Mouse (Mus musculus) hindbrain, postnatal 0 days (tissue): ENCODE data around the gene Ccdc22. TPM values are rescaled to one million over a fixed set of nuclear protein-coding genes. Genes with fewer than 3 reads are reported as not detected.
A peak's percentile ranks its signal among the peaks of the same experiment; 100 is the strongest.

Experiments used
- ATAC-seq: fragments of 200-750 bp; cut with Nextera tagmentation; 2 replicates; pipeline ENCODE4 v1.8.0; 2017; ENCODE audit warnings: mild to moderate bottlenecking, moderate TSS enrichment, moderate library complexity
- DNase-seq: peaks from one replicate; pipeline ENCODE4 v3.0.0-alpha.2; 2015; ENCODE audit warnings: low spot score
- H3K27ac ChIP-seq: fragments of 300-500 bp; sonication (generic); 2 replicates; pipeline ENCODE4 v1.5.1; 2014; ENCODE audit warnings: mild to moderate bottlenecking
- H3K27me3 ChIP-seq: fragments of 300-500 bp; sonication (generic); 2 replicates; pipeline ENCODE4 v1.6.1; 2014; ENCODE audit warnings: low read length, mixed read lengths; ENCODE audit not compliant: insufficient read depth
- H3K36me3 ChIP-seq: fragments of 300-500 bp; sonication (generic); 2 replicates; pipeline ENCODE4 v1.6.1; 2014; ENCODE audit warnings: low read length, mixed read lengths; ENCODE audit not compliant: insufficient read depth
- H3K4me1 ChIP-seq: fragments of 300-500 bp; sonication (generic); 2 replicates; pipeline ENCODE4 v1.6.1; 2014; ENCODE audit warnings: antibody characterized with exemption, low read length, mixed read lengths; ENCODE audit not compliant: insufficient read depth
- H3K4me2 ChIP-seq: fragments of 300-500 bp; sonication (generic); 2 replicates; pipeline ENCODE4 v1.6.1; 2014; ENCODE audit warnings: low read depth, mild to moderate bottlenecking, low read length, moderate library complexity, mixed read lengths
- H3K4me3 ChIP-seq: fragments of 300-500 bp; sonication (generic); 2 replicates; pipeline ENCODE4 v1.5.1; 2014; ENCODE audit warnings: low read length
- H3K9ac ChIP-seq: fragments of 300-500 bp; sonication (generic); replicated peaks from 2 replicates; pipeline ENCODE4 v1.6.1; 2014; ENCODE audit warnings: mild to moderate bottlenecking, low read length, moderate library complexity, mixed read lengths
- H3K9me3 ChIP-seq: fragments of 300-500 bp; sonication (generic); 2 replicates; pipeline ENCODE4 v1.6.1; 2016; ENCODE audit warnings: low read length, mixed read lengths
- CTCF ChIP-seq: IDR thresholded peaks from 2 replicates; pipeline ENCODE4 v1.5.1; 2016; ENCODE audit warnings: antibody characterized with exemption, control low read depth, low read depth
- WGBS: fragments of 180-500 bp; shearing (Covaris S2); extraction: QIAGEN DNeasy Blood & Tissue Kit; methylation state at CpG from one replicate; pipeline ENCODE4 v1.1.7; 2014; 5-methylcytosine and 5-hydroxymethylcytosine counted together
- polyA plus RNA-seq: library from polyadenylated mRNA; unstranded; fragments of >200 nt; fragmentation: Nextera tagmentation; extraction: Ambion mirVana; gene quantifications from 2 replicates; pipeline ENCODE4 v1.2.1, GENCODE M21; 2015
- total RNA-seq: library from RNA; depleted of rRNA; stranded (reverse); fragments of >200 nt; gene quantifications from 2 replicates; pipeline ENCODE4 v1.2.3, GENCODE M21; 2014

Gene Ccdc22
- total and polyA plus RNA-seq, 2 experiments from 2014 or later, result 21.5 to 47.6 TPM

DNA sequence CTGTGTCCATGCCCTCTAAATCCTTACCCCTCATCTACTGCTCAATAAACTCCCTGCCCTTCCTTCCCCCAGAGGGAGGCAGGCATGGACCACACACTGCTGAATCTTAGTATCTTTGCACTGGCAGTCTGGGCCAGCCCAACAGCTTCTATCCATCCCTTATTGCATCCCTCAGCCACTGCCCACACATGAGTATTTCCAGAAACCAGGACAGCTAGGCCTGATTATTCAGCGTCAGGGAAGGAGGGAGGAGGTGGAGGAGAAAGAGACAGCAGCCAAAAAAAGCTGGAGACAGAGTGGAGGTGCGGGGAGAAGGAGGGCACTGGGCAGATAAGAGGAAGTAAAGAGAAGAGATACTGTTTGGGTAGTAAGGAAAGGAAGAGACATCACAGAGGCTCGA lies 29.8 kb upstream of the Ccdc22 start:
- no peak for ATAC-seq
- H3K27me3 ChIP-seq, result no peaks in the 10 kb centered on the region
- TF ChIP-seq CTCF, result no peak
- no peak overlapping the region for H3K4me3 ChIP-seq
- no peaks in the 10 kb centered on the region for H3K9me3 ChIP-seq
- H3K4me1 ChIP-seq, result no peaks in the 10 kb centered on the region
- no peak overlapping the region for H3K4me2 ChIP-seq
- WGBS, result 66% methylated on average over 3 of the region's 3 CpGs
- no peak overlapping the region for H3K9ac ChIP-seq
- no peak overlapping the region for H3K27ac ChIP-seq
- no peak for DNase-seq
- H3K36me3 ChIP-seq, result no peaks in the 10 kb centered on the region

DNA sequence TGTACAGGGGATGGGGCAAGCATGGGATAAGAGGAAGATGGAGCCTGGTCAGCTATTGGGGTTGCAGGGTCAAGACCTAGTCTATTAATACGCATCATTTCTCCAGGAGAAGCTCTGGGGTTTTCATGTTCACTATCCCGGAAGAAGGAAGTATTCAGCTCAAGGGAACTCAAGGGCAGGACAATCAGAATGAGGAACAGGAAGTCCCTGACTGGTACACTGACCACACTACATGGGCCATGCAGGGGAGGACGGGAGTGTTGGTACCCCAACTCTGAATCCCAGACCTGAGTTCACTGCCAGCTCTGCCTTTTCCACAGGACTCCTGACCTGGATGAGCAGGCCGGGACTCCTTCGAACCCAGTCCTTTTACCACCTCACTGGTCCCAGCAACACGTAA lies 27.2 kb upstream of the Ccdc22 start:
- Histone ChIP-seq H3K36me3 (no peaks in the 10 kb centered on the region), H3K4me1 (no peaks in the 10 kb centered on the region), H3K4me2 (no peak overlapping the region), H3K9ac (no peak overlapping the region), H3K4me3 (no peak overlapping the region), H3K27me3 (no peaks in the 10 kb centered on the region), H3K9me3 (no peaks in the 10 kb centered on the region), H3K27ac (no peak overlapping the region)
- ATAC-seq (no peak), DNase-seq (no peak)
- 87% methylated on average over 6 of the region's 6 CpGs for WGBS
- TF ChIP-seq CTCF, result no peak

DNA sequence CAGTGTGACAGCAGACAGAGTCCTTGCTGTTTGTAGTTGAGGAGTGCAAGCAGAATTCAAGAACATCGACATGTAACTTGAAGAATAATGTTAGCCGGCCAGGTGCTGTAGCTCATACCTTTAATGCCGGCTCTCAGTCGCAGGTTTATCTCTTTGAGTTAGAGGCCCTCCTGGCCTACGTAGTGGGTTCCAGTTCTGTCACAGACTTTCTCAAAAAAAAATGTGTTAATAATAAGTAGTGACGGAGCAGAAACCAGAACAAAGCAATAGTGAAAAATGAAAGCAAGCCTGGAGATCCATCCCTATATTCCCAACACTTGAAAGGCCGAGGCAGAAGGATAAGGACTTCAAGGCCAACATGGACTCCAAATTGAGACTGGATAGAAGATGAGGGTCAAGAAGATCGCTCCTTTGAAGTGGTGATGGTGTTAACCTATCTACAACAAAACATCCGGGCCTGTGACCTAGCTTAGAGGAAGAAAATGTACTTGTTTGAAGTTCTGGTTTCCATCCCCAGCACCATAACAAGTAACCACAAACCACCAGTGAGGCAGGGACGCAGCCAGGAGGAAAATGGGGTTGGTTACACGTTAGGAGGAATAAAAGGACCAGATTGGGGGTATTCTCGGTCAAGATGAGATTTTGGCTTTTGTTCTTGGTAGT lies 12.7 kb upstream of the Ccdc22 start:
- Histone ChIP-seq H3K27me3 (no peaks in the 10 kb centered on the region), H3K9me3 (no peaks in the 10 kb centered on the region), H3K36me3 (no peaks in the 10 kb centered on the region), H3K4me1 (no peaks in the 10 kb centered on the region), H3K4me2 (no peak overlapping the region), H3K9ac (no peak overlapping the region), H3K4me3 (no peak overlapping the region), H3K27ac (no peak overlapping the region)
- ATAC-seq (no peak), DNase-seq (no peak)
- TF ChIP-seq CTCF, result no peak
- WGBS, result 77% methylated on average over 12 of the region's 12 CpGs

DNA sequence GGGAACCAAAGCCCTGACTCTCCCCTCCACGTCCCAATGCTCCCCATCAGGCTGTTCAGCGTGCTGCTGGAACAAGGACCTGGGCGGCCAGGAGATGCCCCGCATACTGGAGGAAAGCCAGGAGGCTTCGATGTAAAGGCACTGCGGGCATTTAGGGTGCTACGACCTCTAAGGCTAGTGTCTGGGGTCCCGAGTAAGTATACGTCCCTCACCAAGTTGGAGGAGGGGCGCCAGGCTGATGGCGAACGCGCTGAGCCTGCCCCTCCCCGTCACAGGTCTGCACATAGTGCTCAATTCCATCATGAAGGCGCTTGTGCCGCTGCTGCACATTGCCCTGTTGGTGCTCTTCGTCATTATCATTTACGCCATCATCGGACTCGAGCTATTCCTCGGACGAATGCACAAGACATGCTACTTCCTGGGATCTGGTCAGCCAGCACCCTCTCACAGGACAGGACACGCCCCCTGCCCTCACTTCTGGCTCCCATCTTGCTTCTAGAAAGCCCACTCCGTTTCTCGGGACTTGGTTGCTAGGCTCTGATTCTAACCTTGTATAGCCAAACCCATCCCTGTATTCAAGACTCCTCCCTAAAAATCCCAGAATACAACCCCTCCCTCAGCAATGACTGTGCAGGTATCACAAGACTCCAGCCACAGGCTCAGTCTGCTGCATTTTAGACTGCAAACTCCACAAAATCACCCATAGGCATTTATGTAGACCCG lies 5.4 kb upstream of the Ccdc22 start:
- peak; percentile 46 for DNase-seq
- peak overlapping the region; percentile 70 for H3K4me2 ChIP-seq
- WGBS, result 34% methylated on average over 26 of the region's 26 CpGs
- no peaks in the 10 kb centered on the region for H3K36me3 ChIP-seq
- H3K27me3 ChIP-seq, result no peaks in the 10 kb centered on the region
- H3K9ac ChIP-seq, result peak overlapping the region; percentile 43
- peak overlapping the region; percentile 40 for H3K4me3 ChIP-seq
- H3K4me1 ChIP-seq, result no peaks in the 10 kb centered on the region
- H3K27ac ChIP-seq, result peak overlapping the region; percentile 74
- peak; percentile 78 for ATAC-seq
- H3K9me3 ChIP-seq, result no peaks in the 10 kb centered on the region
- TF ChIP-seq CTCF, result no peak

DNA sequence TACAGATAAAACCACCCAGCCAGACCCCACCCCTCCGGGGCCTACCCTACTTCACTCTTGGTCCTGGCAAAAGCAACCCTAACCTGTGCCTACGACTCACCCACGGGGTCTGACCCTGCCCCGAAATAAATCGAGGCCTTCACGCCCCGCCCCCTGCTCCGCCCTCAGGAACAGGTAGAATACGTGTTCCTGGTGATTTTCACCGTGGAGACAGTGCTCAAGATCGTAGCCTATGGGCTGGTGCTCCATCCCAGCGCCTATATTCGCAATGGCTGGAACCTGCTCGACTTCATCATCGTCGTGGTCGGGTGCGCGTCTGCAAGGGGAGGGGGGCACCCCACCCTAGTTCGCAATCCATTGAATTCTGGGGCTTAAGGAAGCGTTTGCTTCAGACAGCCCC lies 4.7 kb upstream of the Ccdc22 start:
- H3K4me2 ChIP-seq, result peak overlapping the region; percentile 70
- 25% methylated on average over 21 of the region's 21 CpGs for whole genome bisulfite sequencing
- ATAC-seq (peak; percentile 54), DNase-seq (peak; percentile 29)
- TF ChIP-seq CTCF, result no peak
- H3K27me3 ChIP-seq, result no peaks in the 10 kb centered on the region
- peak overlapping the region; percentile 43 for H3K9ac ChIP-seq
- no peaks in the 10 kb centered on the region for H3K36me3 ChIP-seq
- H3K4me3 ChIP-seq, result peak overlapping the region; percentile 40
- no peaks in the 10 kb centered on the region for H3K9me3 ChIP-seq
- peak overlapping the region; percentile 74 for H3K27ac ChIP-seq
- no peaks in the 10 kb centered on the region for H3K4me1 ChIP-seq

DNA sequence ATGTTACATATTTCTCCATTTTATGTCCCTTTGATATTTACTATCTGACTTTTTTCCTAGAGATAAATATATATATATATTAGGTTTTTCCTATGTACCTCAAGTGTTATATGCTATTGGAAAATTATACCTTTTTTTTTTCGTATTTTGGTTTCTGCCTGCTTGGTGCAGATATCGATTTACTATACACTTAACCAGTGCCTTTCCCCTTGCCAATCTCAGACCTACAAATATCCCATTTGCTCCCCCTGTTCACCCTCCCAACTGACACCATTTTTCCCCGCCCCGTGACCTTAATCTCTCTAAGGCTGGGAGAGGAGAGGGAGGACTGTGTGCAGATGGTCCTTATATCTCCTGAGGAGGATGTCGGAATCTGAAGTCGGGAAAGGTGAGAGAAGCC lies 1.5 kb upstream of the Ccdc22 start, which contains the start of gene Cacna1f:
Gene Cacna1f (plus strand): TSS at position 301 of the 400 bp plus-strand sequence.
- 81% methylated on average over 6 of the region's 6 CpGs for WGBS
- no peak within 1 kb of the TSS for H3K9ac ChIP-seq
- H3K4me1 ChIP-seq, result no peaks in the 10 kb centered on the region
- H3K27me3 ChIP-seq, result no peaks in the 10 kb centered on the region
- H3K9me3 ChIP-seq, result no peaks in the 10 kb centered on the region
- H3K27ac ChIP-seq, result no peak within 1 kb of the TSS
- ATAC-seq (no peak), DNase-seq (no peak)
- H3K4me2 ChIP-seq, result no peak within 1 kb of the TSS
- no peaks in the 10 kb centered on the region for H3K36me3 ChIP-seq
- TF ChIP-seq CTCF, result no peak
- no peak within 1 kb of the TSS for H3K4me3 ChIP-seq

DNA sequence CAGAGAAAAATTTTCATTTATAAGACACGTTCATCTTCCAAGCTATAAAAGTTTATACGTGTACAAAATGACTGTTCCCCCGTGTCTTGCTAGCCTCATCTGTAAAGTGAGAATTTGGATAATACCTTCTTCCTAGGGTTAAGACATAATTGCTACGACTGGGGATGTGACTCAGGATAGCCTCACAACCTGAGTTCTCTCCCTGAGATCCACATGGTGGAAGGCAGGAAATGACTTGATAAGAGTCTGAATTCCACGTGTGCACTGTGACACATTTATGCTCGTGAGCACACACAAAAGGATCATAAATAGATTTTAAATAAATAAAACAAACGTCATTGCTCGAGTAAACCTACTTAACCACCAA lies 241 bp upstream of the Ccdc22 start:
- H3K27ac ChIP-seq, result no peak overlapping the region
- peak; percentile 36; the same call in 1 of the 2 replicates for ATAC-seq
- 46% methylated on average over 8 of the region's 8 CpGs for WGBS
- H3K4me2 ChIP-seq, result no peak overlapping the region; the same call in 1 of the 2 replicates
- no peaks in the 10 kb centered on the region for H3K36me3 ChIP-seq
- no peak overlapping the region for H3K4me3 ChIP-seq
- no peaks in the 10 kb centered on the region for H3K27me3 ChIP-seq
- H3K4me1 ChIP-seq, result no peaks in the 10 kb centered on the region
- DNase-seq, result no peak
- no peak overlapping the region for H3K9ac ChIP-seq
- H3K9me3 ChIP-seq, result no peaks in the 10 kb centered on the region
- no peak for TF ChIP-seq CTCF
